Comparison of ENCODE assay signal across 25 mouse cellular contexts in genomic region chr14:58091321-58091720, GRCm38 (mm10). TPM values are rescaled to one million over a fixed set of nuclear protein-coding genes. Genes with fewer than 3 reads are reported as not detected.
DNase-seq lines count a peak whose midpoint lies in the region; ATAC-seq and TF ChIP-seq lines count a peak whose summit lies in the region.
"Had no signal": no experiment of that assay in that cellular context is flagged by ENCODE, and none has a peak within 500 bp of the region (broad histone marks: within the 10 kb centered on the region; RNA-seq: fewer than 3 reads in every experiment).

No protein-coding gene starts in this region.

- no peak for TF ChIP-seq POLR2A in kidney, adult 2 months (IDR thresholded peaks at IDR 0.05; ENCODE audit: low read depth, low read length)
- no peak for TF ChIP-seq POLR2A in thymus, adult 2 months (IDR thresholded peaks at IDR 0.05; ENCODE audit: control insufficient read depth, extremely low read depth, insufficient read depth, low read length, poor library complexity)

- H3K4me1 ChIP-seq in kidney, adult 2 months (ENCODE audit: control insufficient read depth, insufficient read depth, low read length): no peaks in the 10 kb centered on the region
- H3K4me1 ChIP-seq in kidney, embryonic 15.5 days: peaks cover 7% of the 10 kb centered on the region; the same call in 1 of the 2 replicates
- H3K4me1 ChIP-seq in thymus, adult 2 months (replicated peaks; ENCODE audit: control insufficient read depth, insufficient read depth, low read length): no peaks in the 10 kb centered on the region
- H3K4me1 ChIP-seq: forebrain, embryonic 12.5 days; liver, embryonic 12.5 days; midbrain, embryonic 12.5 days had no signal

- TF ChIP-seq CTCF in kidney, adult 2 months (conservative IDR thresholded peaks at IDR 0.05; ENCODE audit: insufficient read depth, insufficient read length, low read depth, low read length): no peak
- no peak for TF ChIP-seq CTCF in thymus, adult 2 months (IDR thresholded peaks at IDR 0.05; ENCODE audit: borderline replicate concordance, control insufficient read depth, extremely low read depth, insufficient read depth, low read length, poor library complexity)

- H3K27me3 ChIP-seq in kidney, adult 2 months (replicated peaks; ENCODE audit: control insufficient read depth, insufficient read depth, low read length): no peaks in the 10 kb centered on the region
- H3K27me3 ChIP-seq in kidney, embryonic 15.5 days: no peaks in the 10 kb centered on the region
- no peaks in the 10 kb centered on the region for H3K27me3 ChIP-seq in thymus, adult 2 months (ENCODE audit: control insufficient read depth, insufficient read depth, low read length)
- H3K27me3 ChIP-seq: forebrain, embryonic 12.5 days; heart, embryonic 15.5 days; neural tube, embryonic 13.5 days had no signal

- no peak overlapping the region for H3K4me2 ChIP-seq in kidney, embryonic 15.5 days
- H3K4me2 ChIP-seq: embryonic facial prominence, embryonic 15.5 days; forebrain, embryonic 12.5 days; heart, embryonic 15.5 days; liver, embryonic 12.5 days; midbrain, embryonic 12.5 days; neural tube, embryonic 13.5 days had no signal

- ATAC-seq in kidney, embryonic 15.5 days (replicated peaks; ENCODE audit: low FRiP score): no peak
- ATAC-seq: forebrain, postnatal 0 days; hindbrain, embryonic 16.5 days; liver, embryonic 12.5 days; liver, postnatal 0 days had no signal

- no peak overlapping the region for H3K4me3 ChIP-seq in kidney, adult 2 months (ENCODE audit: insufficient read depth, low read depth, low read length)
- H3K4me3 ChIP-seq in kidney, embryonic 15.5 days (replicated peaks): no peak overlapping the region
- H3K4me3 ChIP-seq in thymus, adult 2 months (ENCODE audit: control insufficient read depth, insufficient read depth, low read length): no peak overlapping the region
- H3K4me3 ChIP-seq: embryonic facial prominence, embryonic 10.5 days; embryonic facial prominence, embryonic 15.5 days; forebrain, embryonic 12.5 days; heart, embryonic 10.5 days; heart, embryonic 15.5 days; layer of hippocampus, adult 2 months; liver, embryonic 12.5 days; midbrain, embryonic 12.5 days; neural tube, embryonic 13.5 days had no signal

- 54% methylated on average over 10 of the region's 10 CpGs for WGBS in kidney, adult 2 months
- 78% methylated on average over 10 of the region's 10 CpGs for WGBS in kidney, embryonic 15.5 days
- WGBS in thymus, adult 2 months: 80% methylated on average over 10 of the region's 10 CpGs

- peak; percentile 54 for DNase-seq in heart, adult 11 months
- DNase-seq in heart, adult 9 months (ENCODE audit: low spot score in 2 of 2): no peak
- DNase-seq in kidney, adult 2 months: peak; percentile 78
- DNase-seq in kidney, postnatal 36 days: peak; percentile 68 to 75
- no peak for DNase-seq in retina, embryonic 14.5 days (ENCODE audit: low spot score)
- no peak for DNase-seq in thymus, adult 2 months
- DNase-seq: adrenal gland, adult 2 months; adrenal gland, postnatal 36 days; B cell, adult 2 months; cerebellum, postnatal 14 days; forebrain, postnatal 0 days; gastrocnemius, postnatal 10 days; liver, postnatal 0 days; lung, postnatal 36 days had no signal

- no peak overlapping the region for H3K9ac ChIP-seq in kidney, embryonic 15.5 days
- H3K9ac ChIP-seq: embryonic facial prominence, embryonic 15.5 days; forebrain, embryonic 12.5 days; forebrain, postnatal 0 days; heart, embryonic 15.5 days; liver, embryonic 12.5 days; liver, postnatal 0 days; midbrain, embryonic 12.5 days; neural tube, embryonic 13.5 days had no signal

- H3K9me3 ChIP-seq in kidney, embryonic 15.5 days (replicated peaks): no peaks in the 10 kb centered on the region
- H3K9me3 ChIP-seq: embryonic facial prominence, embryonic 10.5 days; embryonic facial prominence, embryonic 15.5 days; forebrain, embryonic 12.5 days; heart, embryonic 10.5 days; heart, embryonic 15.5 days; liver, embryonic 12.5 days; midbrain, embryonic 12.5 days; neural tube, embryonic 13.5 days had no signal

- no peak overlapping the region for H3K27ac ChIP-seq in kidney, adult 2 months (ENCODE audit: insufficient read depth, low read depth, low read length)
- no peak overlapping the region for H3K27ac ChIP-seq in kidney, embryonic 15.5 days
- no peak overlapping the region for H3K27ac ChIP-seq in thymus, adult 2 months (ENCODE audit: control insufficient read depth, insufficient read depth, low read length)
- H3K27ac ChIP-seq: embryonic facial prominence, embryonic 10.5 days; embryonic facial prominence, embryonic 15.5 days; forebrain, embryonic 12.5 days; heart, embryonic 10.5 days; heart, embryonic 15.5 days; layer of hippocampus, adult 2 months; liver, embryonic 12.5 days; midbrain, embryonic 12.5 days; neural tube, embryonic 13.5 days had no signal

- no peaks in the 10 kb centered on the region for H3K36me3 ChIP-seq in kidney, adult 2 months (ENCODE audit: control insufficient read depth, insufficient read depth, low read length)
- no peaks in the 10 kb centered on the region for H3K36me3 ChIP-seq in kidney, embryonic 15.5 days
- no peaks in the 10 kb centered on the region for H3K36me3 ChIP-seq in thymus, adult 2 months (ENCODE audit: control insufficient read depth, insufficient read depth, low read length)
- H3K36me3 ChIP-seq: embryonic facial prominence, embryonic 10.5 days; embryonic facial prominence, embryonic 15.5 days; forebrain, embryonic 12.5 days; heart, embryonic 10.5 days; heart, embryonic 15.5 days; liver, embryonic 12.5 days; midbrain, embryonic 12.5 days had no signal

RNA-seq across cellular contexts. Expression of gene Fgf9, which starts 21.0 kb away (rescaled TPM):
- polyA plus RNA-seq in kidney, adult 2 months (2012; rRNA removed): 5.3 and 7.1 TPM in 2 replicates
- polyA plus RNA-seq in kidney, embryonic 15.5 days (2015; fragmentation: Nextera tagmentation; extraction: Ambion mirVana): 6.7 and 7.9 TPM in 2 replicates
- 0.29 and 0.34 TPM in 2 replicates for polyA plus RNA-seq in thymus, adult 2 months (2012; rRNA removed)

Comparison
In these comparisons a context has a peak if more than half of its experiments do, and no peak if none do; other contexts are left out.
1. DNase-seq: peak in heart, adult 11 months (single experiment), kidney, adult 2 months (single experiment) and kidney, postnatal 36 days (2 of 2); none in heart, adult 9 months (0 of 2), retina, embryonic 14.5 days (single experiment) and thymus, adult 2 months (single experiment).